Mouse (Mus musculus): ENCODE data around the gene Extl1. TPM values are rescaled to one million over a fixed set of nuclear protein-coding genes. Genes with fewer than 3 reads are reported as not detected.
"Not testable (repeated sequence)": the region's sequence is repeated elsewhere in the genome, so short reads cannot be mapped to it uniquely, and the experiment has no call there.

Extl1 gene
- polyA plus RNA-seq, 1 experiment = 0.40 TPM

DNA sequence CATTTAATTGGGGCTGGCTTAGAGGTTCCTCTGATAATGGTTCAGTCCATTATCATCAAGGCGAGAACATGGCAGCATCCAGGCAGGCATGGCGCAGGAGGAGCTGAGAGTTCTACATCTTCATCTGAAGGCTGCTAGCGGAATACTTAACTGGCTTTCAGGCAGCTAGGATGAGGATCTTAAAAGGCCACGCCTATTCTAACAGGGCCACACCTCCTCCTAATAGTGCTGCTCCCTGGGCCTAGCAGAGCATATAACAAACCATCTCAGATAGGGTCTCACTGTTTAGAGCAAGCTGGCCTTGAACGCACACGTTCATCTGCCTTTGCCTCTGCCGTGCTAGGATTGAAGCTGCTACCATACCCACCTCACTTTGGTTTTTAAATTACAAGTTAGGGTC lies 33.8 kb downstream of the Extl1 start:
- TF ChIP-seq CTCF (IDR thresholded peaks at IDR 0.05; ENCODE audit: borderline replicate concordance, extremely low read depth, insufficient read depth, insufficient read length) (no peak), POLR2A (IDR thresholded peaks at IDR 0.05; ENCODE audit: borderline replicate concordance, extremely low read depth, insufficient read depth, insufficient read length, poor library complexity, severe bottlenecking) (no peak)
- DNase-seq (ENCODE audit: low read depth) = no peak

DNA sequence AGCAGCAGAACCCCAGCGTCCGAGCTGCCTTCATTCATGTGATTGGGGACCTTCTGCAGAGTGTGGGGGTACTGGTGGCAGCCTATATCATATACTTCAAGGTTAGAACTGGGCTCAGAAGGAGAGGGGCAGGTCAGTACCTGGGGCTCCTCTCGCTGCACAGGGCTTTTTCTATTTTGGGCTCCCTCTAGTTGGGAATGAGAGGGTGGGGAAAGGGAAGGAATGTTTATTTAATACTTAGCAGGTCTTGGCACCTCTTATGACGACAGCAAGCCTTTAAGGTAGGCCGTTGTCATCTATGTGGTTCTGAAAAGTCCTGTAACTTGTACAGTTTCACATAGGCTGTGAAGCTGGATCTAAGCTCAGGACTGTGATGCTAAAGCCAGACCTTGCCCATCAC lies 35.1 kb downstream of the Extl1 start:
- DNase-seq (ENCODE audit: low read depth) = no peak
- TF ChIP-seq CTCF (IDR thresholded peaks at IDR 0.05; ENCODE audit: borderline replicate concordance, extremely low read depth, insufficient read depth, insufficient read length) (no peak), POLR2A (IDR thresholded peaks at IDR 0.05; ENCODE audit: borderline replicate concordance, extremely low read depth, insufficient read depth, insufficient read length, poor library complexity, severe bottlenecking) (no peak)

DNA sequence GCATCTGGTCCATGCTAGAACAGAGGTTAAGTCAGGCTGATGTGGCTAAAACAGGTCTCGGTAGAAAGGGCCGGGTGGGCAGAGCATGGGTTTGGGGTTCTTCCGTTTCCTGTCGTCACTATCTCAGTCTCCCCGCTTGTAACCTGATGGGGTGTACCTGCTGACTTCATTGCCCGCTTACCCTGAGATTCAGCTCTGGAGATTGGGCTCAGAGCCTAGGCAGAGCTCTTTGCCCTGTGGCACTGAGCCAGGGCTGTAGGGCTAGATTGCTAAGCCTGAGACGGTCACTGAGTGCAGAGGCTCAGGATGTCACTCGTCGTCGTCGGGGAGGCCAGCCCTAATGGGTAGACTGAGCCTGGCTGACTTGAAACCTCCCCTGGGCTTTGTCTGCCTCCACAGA lies 35.6 kb downstream of the Extl1 start:
- DNase-seq (ENCODE audit: low read depth) = no peak
- TF ChIP-seq POLR2A (IDR thresholded peaks at IDR 0.05; ENCODE audit: borderline replicate concordance, extremely low read depth, insufficient read depth, insufficient read length, poor library complexity, severe bottlenecking) = no peak
- TF ChIP-seq CTCF (IDR thresholded peaks at IDR 0.05; ENCODE audit: borderline replicate concordance, extremely low read depth, insufficient read depth, insufficient read length) = no peak

DNA sequence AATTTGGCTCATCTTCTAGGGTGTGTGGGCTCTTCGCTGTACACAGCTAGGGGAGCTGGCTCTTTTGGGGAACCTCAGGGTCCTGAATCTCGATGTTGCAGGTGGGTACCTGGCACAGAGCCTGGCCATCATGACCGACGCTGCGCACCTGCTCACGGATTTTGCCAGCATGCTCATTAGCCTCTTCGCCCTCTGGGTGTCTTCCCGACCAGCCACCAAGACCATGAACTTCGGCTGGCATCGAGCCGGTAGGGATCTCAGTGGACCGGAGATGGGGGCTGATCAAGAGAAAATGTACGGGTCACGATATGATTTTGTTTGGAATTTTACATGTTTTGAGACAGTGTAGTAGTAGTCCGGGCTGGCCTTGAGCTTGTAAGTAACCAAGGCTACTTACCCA lies 37.8 kb downstream of the Extl1 start:
- no peak for TF ChIP-seq CTCF (IDR thresholded peaks at IDR 0.05; ENCODE audit: borderline replicate concordance, extremely low read depth, insufficient read depth, insufficient read length)
- no peak for TF ChIP-seq POLR2A (IDR thresholded peaks at IDR 0.05; ENCODE audit: borderline replicate concordance, extremely low read depth, insufficient read depth, insufficient read length, poor library complexity, severe bottlenecking)
- no peak for DNase-seq (ENCODE audit: low read depth)

DNA sequence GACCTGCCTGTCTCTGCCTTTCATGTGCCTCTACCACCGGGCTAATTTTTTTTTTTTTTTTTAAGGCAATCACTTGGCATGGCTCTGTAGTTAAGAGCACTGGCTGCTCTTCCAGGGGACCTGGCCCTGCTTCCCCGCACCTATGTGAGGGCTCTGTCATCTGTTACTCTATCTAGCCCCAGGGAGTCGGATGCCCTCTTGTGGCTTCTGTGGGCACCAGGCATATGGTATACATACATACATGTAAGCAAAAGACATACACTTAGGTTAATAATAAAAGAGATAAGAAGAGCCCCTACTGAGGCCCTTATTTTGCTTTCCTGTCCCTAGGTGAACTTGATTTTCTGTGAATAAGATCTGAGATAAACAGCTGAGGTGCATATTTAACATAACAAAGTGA lies 39.0 kb downstream of the Extl1 start:
- no peak for DNase-seq (ENCODE audit: low read depth)
- TF ChIP-seq CTCF (IDR thresholded peaks at IDR 0.05; ENCODE audit: borderline replicate concordance, extremely low read depth, insufficient read depth, insufficient read length) = no peak
- no peak for TF ChIP-seq POLR2A (IDR thresholded peaks at IDR 0.05; ENCODE audit: borderline replicate concordance, extremely low read depth, insufficient read depth, insufficient read length, poor library complexity, severe bottlenecking)

DNA sequence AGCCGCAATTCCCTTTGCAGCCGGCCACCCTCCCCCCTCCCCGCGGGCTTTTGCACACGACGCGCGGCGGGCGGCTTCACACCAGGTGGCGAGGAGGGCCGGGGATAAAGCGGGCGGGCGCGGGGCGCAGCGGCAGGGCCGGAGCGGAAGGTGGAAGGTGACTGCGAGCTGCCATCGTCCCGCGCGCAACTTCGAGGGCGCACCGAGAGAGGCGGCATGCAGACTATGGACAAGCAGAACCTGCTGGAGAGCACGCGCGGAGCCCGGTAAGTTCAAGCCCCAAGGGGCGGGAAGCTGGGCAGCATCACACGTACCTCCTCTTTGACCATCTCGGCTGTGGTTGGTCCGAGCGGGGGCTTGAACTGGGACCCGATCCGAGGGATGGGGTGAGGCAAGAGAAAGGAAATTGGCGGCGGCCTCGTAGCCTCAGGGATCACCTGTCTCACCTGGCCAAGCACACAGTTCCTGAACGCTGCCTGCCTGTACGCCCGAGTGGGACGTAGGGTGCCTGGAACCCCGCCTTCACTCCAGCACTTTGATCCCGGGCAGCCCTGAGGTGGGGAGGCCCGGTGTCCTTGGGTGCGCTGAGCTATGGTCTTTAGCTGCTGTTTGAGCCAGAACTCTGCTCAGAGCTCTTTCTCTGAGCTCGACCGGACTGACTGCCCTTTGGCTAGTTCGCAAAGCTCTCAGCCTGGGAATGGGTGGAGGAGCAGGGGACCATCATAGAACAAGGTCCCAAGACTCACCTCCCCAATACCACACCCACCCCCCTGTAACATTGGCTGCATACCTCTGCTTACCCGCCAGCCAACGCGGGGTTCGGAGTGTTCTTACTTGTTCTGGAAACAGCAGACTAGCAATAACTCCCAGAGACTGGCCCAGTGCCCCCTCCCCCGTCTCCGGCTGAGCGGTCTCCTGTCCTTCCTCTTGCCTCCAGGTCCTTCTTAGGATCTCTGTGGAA lies 40.3 kb downstream of the Extl1 start, which contains the start of gene Slc30a2:
TSS of gene Slc30a2 (plus strand) at position 111 of the 961 bp plus-strand sequence.
- TF ChIP-seq CTCF (IDR thresholded peaks at IDR 0.05; ENCODE audit: borderline replicate concordance, extremely low read depth, insufficient read depth, insufficient read length) (no peak), POLR2A (IDR thresholded peaks at IDR 0.05; ENCODE audit: borderline replicate concordance, extremely low read depth, insufficient read depth, insufficient read length, poor library complexity, severe bottlenecking) (no peak)
- no peak for DNase-seq (ENCODE audit: low read depth)

DNA sequence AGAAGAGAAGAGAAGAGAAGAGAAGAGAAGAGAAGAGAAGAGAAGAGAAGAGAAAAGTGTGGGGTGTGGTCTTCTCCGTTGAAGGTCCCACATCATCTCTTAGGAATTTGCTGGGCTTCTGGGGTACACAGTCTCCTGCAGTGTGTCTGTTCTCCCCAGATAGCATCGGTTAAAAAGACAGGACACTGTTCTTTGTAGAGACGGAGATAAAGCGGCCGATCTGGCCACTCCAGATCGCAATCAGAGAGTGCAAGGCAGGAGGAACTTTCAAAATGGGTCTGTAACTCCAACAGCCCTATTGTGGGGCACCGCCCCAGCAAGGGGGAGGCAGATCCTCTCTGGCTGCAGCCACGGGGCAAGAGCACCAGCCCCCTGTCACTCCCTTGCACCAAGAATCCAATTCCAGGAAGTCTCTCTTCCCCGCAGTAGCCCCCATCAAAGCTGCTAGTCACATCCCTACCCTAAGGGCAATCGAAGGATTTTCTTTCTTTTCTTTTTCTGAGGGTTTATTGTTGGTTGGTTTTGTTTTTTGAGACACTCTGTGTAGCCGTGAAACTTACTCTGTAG lies 41.4 kb downstream of the Extl1 start:
- no peak for DNase-seq (ENCODE audit: low read depth)
- TF ChIP-seq POLR2A (IDR thresholded peaks at IDR 0.05; ENCODE audit: borderline replicate concordance, extremely low read depth, insufficient read depth, insufficient read length, poor library complexity, severe bottlenecking) (no peak), CTCF (IDR thresholded peaks at IDR 0.05; ENCODE audit: borderline replicate concordance, extremely low read depth, insufficient read depth, insufficient read length) (no peak)

DNA sequence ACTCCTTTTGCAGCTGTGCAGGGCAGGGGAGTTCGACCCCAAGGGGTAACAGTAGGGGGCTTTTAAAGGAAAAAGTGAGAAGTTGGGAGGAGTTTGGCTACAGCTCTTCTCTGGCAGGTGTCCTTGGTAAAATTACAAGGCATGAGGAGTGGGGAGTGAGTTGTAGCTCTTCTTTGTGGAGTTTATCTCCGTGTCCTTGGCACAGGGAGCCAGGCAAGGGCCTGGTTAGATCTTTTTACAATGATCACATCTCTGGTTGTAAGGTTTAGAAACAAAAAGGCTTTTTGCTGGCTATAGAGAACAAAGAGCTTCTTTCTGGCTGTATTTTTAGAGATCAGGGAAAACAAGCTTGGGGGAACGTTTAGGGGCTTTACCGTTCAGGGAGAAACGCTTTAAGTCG lies 42.4 kb downstream of the Extl1 start:
- not testable (repeated sequence) for DNase-seq (ENCODE audit: low read depth)

DNA sequence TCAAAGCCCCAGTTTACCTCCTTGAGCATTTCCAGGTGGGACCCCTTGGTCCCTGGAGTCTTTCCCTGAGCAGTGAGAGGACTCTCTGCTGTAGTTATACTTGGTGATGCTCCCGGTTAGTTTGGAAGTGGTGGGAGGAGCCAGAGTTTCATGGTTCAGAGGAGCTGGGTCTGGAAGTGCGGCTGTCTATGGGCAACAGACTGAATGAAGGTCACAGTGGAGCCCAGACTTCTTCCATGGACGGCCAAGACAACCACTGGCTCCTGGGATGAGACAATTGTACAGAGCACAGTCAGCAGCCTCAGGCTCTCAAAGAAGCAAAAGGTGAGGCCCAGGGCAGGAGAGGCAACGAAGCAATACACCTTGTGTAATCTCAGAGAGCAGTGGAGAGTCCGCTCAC lies 53.4 kb downstream of the Extl1 start:
- TF ChIP-seq POLR2A (IDR thresholded peaks at IDR 0.05; ENCODE audit: borderline replicate concordance, extremely low read depth, insufficient read depth, insufficient read length, poor library complexity, severe bottlenecking) (no peak), CTCF (IDR thresholded peaks at IDR 0.05; ENCODE audit: borderline replicate concordance, extremely low read depth, insufficient read depth, insufficient read length) (no peak)
- no peak for DNase-seq (ENCODE audit: low read depth)

DNA sequence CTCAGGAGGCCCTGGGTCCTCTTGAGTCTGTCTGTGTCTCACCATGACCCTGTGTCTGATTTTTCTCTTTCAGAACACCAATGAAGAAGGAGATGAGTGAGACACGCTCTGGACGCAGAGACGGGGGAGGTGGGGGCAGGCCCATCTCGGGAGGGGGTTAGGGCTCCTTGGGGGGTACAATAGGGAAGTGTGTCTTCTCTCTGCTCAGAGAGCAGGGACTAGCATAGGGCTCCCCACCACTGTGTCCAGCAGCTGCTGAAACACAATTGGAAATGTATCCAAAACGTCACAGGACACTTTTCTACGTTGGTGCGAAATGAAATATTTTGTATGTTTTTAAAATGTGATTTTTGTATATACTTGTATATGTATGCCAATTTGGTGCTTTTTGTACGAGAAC lies 54.8 kb downstream of the Extl1 start:
- TF ChIP-seq CTCF (IDR thresholded peaks at IDR 0.05; ENCODE audit: borderline replicate concordance, extremely low read depth, insufficient read depth, insufficient read length) = no peak
- no peak for TF ChIP-seq POLR2A (IDR thresholded peaks at IDR 0.05; ENCODE audit: borderline replicate concordance, extremely low read depth, insufficient read depth, insufficient read length, poor library complexity, severe bottlenecking)
- DNase-seq (ENCODE audit: low read depth) = no peak

DNA sequence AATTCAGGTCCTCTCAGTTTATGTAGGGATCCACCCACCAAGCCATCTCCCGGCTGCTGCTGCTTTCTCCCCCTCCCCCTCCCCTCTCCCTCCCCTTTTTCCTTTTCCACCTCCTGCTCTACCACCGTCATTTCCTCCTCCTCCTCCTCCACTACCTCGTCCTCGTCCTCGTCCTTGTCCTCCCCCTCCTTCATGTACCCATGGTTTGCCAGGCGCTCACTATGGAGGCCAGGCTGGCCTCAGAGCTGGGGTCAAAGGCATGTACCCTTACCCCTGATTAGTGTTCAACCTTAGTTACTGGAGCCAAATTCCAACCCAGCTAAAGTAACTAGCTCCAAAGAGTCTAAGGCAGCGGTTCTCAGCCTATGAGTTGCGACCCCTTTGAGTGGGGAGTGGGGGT lies 55.5 kb downstream of the Extl1 start:
- TF ChIP-seq POLR2A (IDR thresholded peaks at IDR 0.05; ENCODE audit: borderline replicate concordance, extremely low read depth, insufficient read depth, insufficient read length, poor library complexity, severe bottlenecking) = no peak
- no peak for TF ChIP-seq CTCF (IDR thresholded peaks at IDR 0.05; ENCODE audit: borderline replicate concordance, extremely low read depth, insufficient read depth, insufficient read length)
- DNase-seq (ENCODE audit: low read depth) = no peak
